Mouse (Mus musculus) kidney, postnatal 25 days (tissue): Measurements from ENCODE around the gene Prl5a1.

Experiments
- DNase-seq, 2 experiments: peaks; one replicate each; pipeline ENCODE4 v3.0.0; 2021; ENCODE audit warnings: mixed read lengths in 2 of 2

Gene Prl5a1

DNA sequence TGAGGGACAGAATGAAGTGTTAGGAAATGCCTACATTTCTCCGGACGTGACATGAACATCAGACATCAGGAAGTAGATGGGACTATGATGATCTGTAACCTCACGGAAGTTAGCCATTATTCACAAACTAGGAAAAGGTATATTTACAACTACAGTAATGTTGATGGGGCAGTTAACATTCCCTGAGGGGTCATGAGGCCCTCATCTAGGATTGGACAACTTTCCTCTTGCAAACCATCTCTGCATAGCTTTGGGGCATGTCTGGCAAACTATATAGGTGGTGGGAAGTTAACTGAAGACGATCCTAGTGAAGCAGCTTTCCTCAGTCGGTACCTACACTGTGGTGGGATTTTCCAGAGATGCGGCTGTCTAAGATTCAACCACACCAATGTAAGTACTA is at the start of gene Prl5a1:
Gene Prl5a1 (plus strand): TSS at position 301 of the 400 bp plus-strand sequence.
- no peak for DNase-seq

DNA sequence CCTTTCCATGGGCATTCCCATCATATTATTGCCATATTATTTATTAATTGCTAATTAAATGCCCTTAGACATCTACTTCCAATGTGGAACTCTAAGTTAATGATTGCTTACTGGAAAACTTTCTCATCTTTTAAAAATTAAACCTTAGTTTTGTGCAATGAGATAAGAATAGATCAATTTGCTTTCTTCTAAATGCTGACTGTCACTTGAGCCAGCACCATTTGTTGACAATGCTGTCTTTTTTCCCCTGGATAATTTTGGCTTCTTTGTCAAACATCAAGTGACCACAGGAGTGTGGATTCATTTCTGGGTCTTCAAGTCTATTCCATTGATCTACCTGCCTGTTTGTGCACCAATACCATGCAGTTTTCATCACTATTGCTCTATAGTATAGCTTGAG is 46.1 kb upstream of the Prl5a1 start:
- DNase-seq = no peak

DNA sequence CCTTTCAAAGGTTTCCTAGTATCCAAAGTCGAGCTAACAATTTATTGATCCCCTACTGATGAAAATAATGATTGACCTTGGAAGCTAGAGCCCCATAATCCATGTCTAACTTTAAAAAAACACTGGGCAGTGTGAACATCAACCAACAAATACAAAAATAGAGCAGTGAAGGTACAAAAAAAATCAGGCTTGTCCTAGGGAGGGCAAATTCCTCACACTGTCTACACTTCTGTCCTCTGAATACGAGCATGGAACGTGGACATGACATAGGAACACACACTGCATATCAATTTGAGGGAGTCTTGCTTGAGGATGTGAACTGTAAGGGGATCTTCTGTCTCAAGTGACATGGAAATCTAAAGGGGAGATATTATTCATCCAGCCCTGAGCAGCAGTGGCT is 33.7 kb upstream of the Prl5a1 start:
- no peak for DNase-seq

DNA sequence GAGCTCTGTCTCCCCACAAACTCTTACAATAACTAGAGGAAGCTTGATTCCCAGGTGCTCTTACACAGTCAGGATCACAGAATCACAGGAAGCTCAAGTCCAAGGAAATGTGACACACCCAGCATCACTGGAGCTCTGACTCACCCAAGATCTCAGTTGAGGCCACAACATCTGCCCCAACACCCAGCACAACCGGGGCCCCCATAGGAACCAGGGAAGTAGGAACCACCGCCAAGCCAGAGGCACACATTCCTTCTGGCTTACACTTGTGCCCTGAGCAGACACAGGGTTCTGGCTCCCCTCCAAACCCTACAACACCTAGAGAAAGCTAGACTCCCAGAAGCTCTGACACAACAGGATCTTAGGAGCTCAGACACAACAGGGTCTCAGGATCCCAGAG is 9.5 kb upstream of the Prl5a1 start:
- no peak for DNase-seq

DNA sequence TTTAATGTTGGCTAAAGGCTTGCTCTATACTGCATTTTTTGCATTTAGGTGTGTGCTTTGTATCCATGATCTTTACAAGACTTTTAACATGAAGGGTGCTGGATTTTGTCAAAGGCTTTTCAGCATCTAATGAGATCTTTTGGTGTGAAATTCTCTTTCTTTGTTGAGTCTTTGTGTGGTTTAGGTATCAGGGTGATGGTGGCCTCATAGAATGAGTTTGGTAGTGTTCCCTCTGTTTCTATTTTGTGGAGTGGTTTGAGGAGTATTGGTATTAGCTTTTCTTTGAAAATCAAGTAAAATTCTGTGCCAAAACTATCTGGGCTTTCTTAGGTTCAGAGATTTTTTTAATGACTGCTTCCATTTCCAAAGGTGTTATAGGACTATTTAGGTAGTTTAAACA is 6.5 kb upstream of the Prl5a1 start:
- DNase-seq = no peak
